ENCODE assay signal across 19 mouse cellular contexts in genomic region chr2:16571169-16571751, GRCm38 (mm10).
DNase-seq lines count a peak whose midpoint lies in the region; ATAC-seq and TF ChIP-seq lines count a peak whose summit lies in the region.
"Had no signal": no experiment of that assay in that cellular context is flagged by ENCODE, and none has a peak within 500 bp of the region (broad histone marks: within the 10 kb centered on the region; RNA-seq: fewer than 3 reads in every experiment).

No protein-coding gene starts in this region.

- no peaks in the 10 kb centered on the region for H3K9me3 ChIP-seq in kidney, postnatal 0 days (replicated peaks; ENCODE audit: low read length)
- no peaks in the 10 kb centered on the region for H3K9me3 ChIP-seq in hindbrain, embryonic 13.5 days
- H3K9me3 ChIP-seq: liver, embryonic 12.5 days had no signal

- no peak overlapping the region for H3K4me2 ChIP-seq in kidney, postnatal 0 days (ENCODE audit: low read length)
- H3K4me2 ChIP-seq in hindbrain, embryonic 13.5 days = no peak overlapping the region
- H3K4me2 ChIP-seq: liver, embryonic 12.5 days had no signal

- H3K4me3 ChIP-seq in kidney, postnatal 0 days (replicated peaks; ENCODE audit: low read depth, low read length) = no peak overlapping the region
- peak overlapping the region; percentile 70 for H3K4me3 ChIP-seq in testis, adult 2 months (ENCODE audit: control insufficient read depth, low read depth, low read length)
- H3K4me3 ChIP-seq in hindbrain, embryonic 13.5 days = no peak overlapping the region
- H3K4me3 ChIP-seq: heart, adult 2 months; liver, embryonic 12.5 days had no signal

- no peaks in the 10 kb centered on the region for H3K36me3 ChIP-seq in kidney, postnatal 0 days (ENCODE audit: insufficient read depth, low read length)
- H3K36me3 ChIP-seq in testis, adult 2 months (ENCODE audit: control insufficient read depth, insufficient read depth, low read length) = no peaks in the 10 kb centered on the region
- H3K36me3 ChIP-seq in hindbrain, embryonic 13.5 days = no peaks in the 10 kb centered on the region
- H3K36me3 ChIP-seq: liver, embryonic 12.5 days had no signal

- TF ChIP-seq CTCF in kidney, postnatal 0 days (IDR thresholded peaks at IDR 0.05; ENCODE audit: low read depth) = no peak
- no peak for TF ChIP-seq CTCF in testis, adult 2 months (IDR thresholded peaks at IDR 0.05; ENCODE audit: control insufficient read depth, insufficient read depth, insufficient replicate concordance, low read depth, low read length)

- 0 out of 2 replicates have a peak, but pooled peaks have one; percentile 25 for ATAC-seq in kidney, postnatal 0 days (replicated peaks; ENCODE audit: low FRiP score, low read depth)
- ATAC-seq in hindbrain, embryonic 13.5 days (ENCODE audit: low FRiP score) = peak; percentile 49; the same call in 1 of the 2 replicates
- ATAC-seq: intestine, embryonic 16.5 days; liver, embryonic 12.5 days had no signal

- H3K27me3 ChIP-seq in kidney, postnatal 0 days (ENCODE audit: insufficient read depth, low read length) = no peaks in the 10 kb centered on the region
- H3K27me3 ChIP-seq in testis, adult 2 months (ENCODE audit: control insufficient read depth, insufficient read depth, low read length) = no peaks in the 10 kb centered on the region
- H3K27me3 ChIP-seq in hindbrain, embryonic 13.5 days = no peaks in the 10 kb centered on the region
- H3K27me3 ChIP-seq: liver, embryonic 12.5 days had no signal

- no peak overlapping the region for H3K27ac ChIP-seq in kidney, postnatal 0 days
- H3K27ac ChIP-seq in testis, adult 2 months (ENCODE audit: control insufficient read depth, insufficient read depth, low read depth, low read length) = no peak overlapping the region
- H3K27ac ChIP-seq in hindbrain, embryonic 13.5 days = no peak overlapping the region
- H3K27ac ChIP-seq: heart, adult 2 months; liver, embryonic 12.5 days had no signal

- DNase-seq in kidney, postnatal 0 days (ENCODE audit: low spot score) = no peak
- no peak for DNase-seq in kidney, adult 18-20 months
- no peak for DNase-seq in testis, postnatal 14 days (ENCODE audit: low spot score)
- no peak for DNase-seq in frontal cortex, postnatal 10 days (ENCODE audit: low spot score in 2 of 2)
- DNase-seq in urinary bladder, adult 2 months (ENCODE audit: low spot score) = no peak
- DNase-seq: cerebellum, adult 18-20 months; cerebellum, postnatal 25 days; gastrocnemius, postnatal 14 days; heart, adult 2 months; heart, postnatal 4 days; kidney, postnatal 10 days; left cerebral cortex, postnatal 4 days; lung, adult 2 months; lung, postnatal 36 days; right cerebral cortex, postnatal 4 days had no signal

- no peaks in the 10 kb centered on the region for H3K4me1 ChIP-seq in kidney, postnatal 0 days (replicated peaks; ENCODE audit: insufficient read depth, low read length)
- no peaks in the 10 kb centered on the region for H3K4me1 ChIP-seq in testis, adult 2 months (ENCODE audit: control insufficient read depth, insufficient read depth, low read length)
- peaks cover 12% of the 10 kb centered on the region; the same call in 1 of the 2 replicates for H3K4me1 ChIP-seq in hindbrain, embryonic 13.5 days (replicated peaks)
- H3K4me1 ChIP-seq: liver, embryonic 12.5 days had no signal

- H3K9ac ChIP-seq in kidney, postnatal 0 days (ENCODE audit: low read depth, low read length) = no peak overlapping the region
- no peak overlapping the region for H3K9ac ChIP-seq in hindbrain, embryonic 13.5 days
- H3K9ac ChIP-seq: liver, embryonic 12.5 days had no signal

- WGBS in kidney, postnatal 0 days = 90% methylated on average over 13 of the region's 13 CpGs
- 83% methylated on average over 13 of the region's 13 CpGs for WGBS in hindbrain, embryonic 13.5 days

- no peak for TF ChIP-seq POLR2A in testis, adult 2 months (IDR thresholded peaks at IDR 0.05; ENCODE audit: control insufficient read depth, low read depth, low read length)
